Mouse (Mus musculus): Measurements from ENCODE around the gene Prss23.

GRCm38 (mm10) chr7:89540976-89541375, 14.0 kb upstream of the Prss23 start:
- no peak for TF ChIP-seq POLR2A (IDR thresholded peaks at IDR 0.05; ENCODE audit: insufficient read depth, low read depth, low read length)
- no peak for TF ChIP-seq CTCF (IDR thresholded peaks at IDR 0.05)
- TF ChIP-seq EP300 (IDR thresholded peaks at IDR 0.05; ENCODE audit: insufficient read depth, low read depth, low read length): no peak

Data from heart, adult 2 months (tissue).